Mouse (Mus musculus) kidney, postnatal 25 days (tissue): ENCODE results near the gene Rpl18.

Experiments
- DNase-seq, 2 experiments: peaks; one replicate each; pipeline ENCODE4 v3.0.0; 2021; ENCODE audit warnings: mixed read lengths in 2 of 2

Rpl18 gene

GRCm38 (mm10) chr7:45700301-45701015 is 14.8 kb upstream of the Rpl18 start:
- peak; percentile 86 to 87 for DNase-seq

GRCm38 (mm10) chr7:45701072-45701471 is 14.2 kb upstream of the Rpl18 start:
- peak in 1 of 2 experiments; percentile 65 for DNase-seq

GRCm38 (mm10) chr7:45701607-45702006 is 13.7 kb upstream of the Rpl18 start:
- DNase-seq = peak in 1 of 2 experiments; percentile 54

GRCm38 (mm10) chr7:45702316-45702715 is 12.9 kb upstream of the Rpl18 start:
- DNase-seq = peak in 1 of 2 experiments; percentile 46

- peak in 1 of 2 experiments; percentile 49 for DNase-seq
Observed at GRCm38 (mm10) chr7:45702809-45703520, 12.3 kb upstream of the Rpl18 start.

GRCm38 (mm10) chr7:45703521-45704033 is 11.7 kb upstream of the Rpl18 start:
- peak in 1 of 2 experiments; percentile 68 for DNase-seq

GRCm38 (mm10) chr7:45704046-45704559 is 11.2 kb upstream of the Rpl18 start:
- peak; percentile 66 to 86 for DNase-seq

- peak; percentile 99 to 100 for DNase-seq
Observed at GRCm38 (mm10) chr7:45704730-45705442, 10.4 kb upstream of the Rpl18 start, which contains the start of gene Dbp. Dbp (plus strand) TSS chr7:45705088.

- no peak for DNase-seq
Observed at GRCm38 (mm10) chr7:45705443-45705864, 9.8 kb upstream of the Rpl18 start.

GRCm38 (mm10) chr7:45705873-45706281 is 9.4 kb upstream of the Rpl18 start:
- peak; percentile 85 to 98 for DNase-seq

- peak; percentile 86 to 96 for DNase-seq
Observed at GRCm38 (mm10) chr7:45706721-45707241, 8.5 kb upstream of the Rpl18 start.

GRCm38 (mm10) chr7:45707375-45707967 is 7.8 kb upstream of the Rpl18 start:
- peak; percentile 99 for DNase-seq

GRCm38 (mm10) chr7:45708221-45708761 is 7.0 kb upstream of the Rpl18 start:
- peak; percentile 77 to 93 for DNase-seq

- no peak for DNase-seq
Observed at GRCm38 (mm10) chr7:45709036-45709435, 6.2 kb upstream of the Rpl18 start.

- DNase-seq = peak in 1 of 2 experiments; percentile 64
Observed at GRCm38 (mm10) chr7:45709677-45710355, 5.4 kb upstream of the Rpl18 start.

- peak in 1 of 2 experiments; percentile 73 for DNase-seq
Observed at GRCm38 (mm10) chr7:45710477-45711191, 4.6 kb upstream of the Rpl18 start.

- DNase-seq = peak in 1 of 2 experiments; percentile 63
Observed at GRCm38 (mm10) chr7:45711316-45712021, 3.8 kb upstream of the Rpl18 start.

GRCm38 (mm10) chr7:45712022-45712757 is 3.1 kb upstream of the Rpl18 start:
- DNase-seq = peak; percentile 89 to 95

- peak; percentile 35 to 73 for DNase-seq
Observed at GRCm38 (mm10) chr7:45713396-45713795, 1.9 kb upstream of the Rpl18 start.
